8 mouse cellular contexts compared by ENCODE assay signal in the genomic region with DNA sequence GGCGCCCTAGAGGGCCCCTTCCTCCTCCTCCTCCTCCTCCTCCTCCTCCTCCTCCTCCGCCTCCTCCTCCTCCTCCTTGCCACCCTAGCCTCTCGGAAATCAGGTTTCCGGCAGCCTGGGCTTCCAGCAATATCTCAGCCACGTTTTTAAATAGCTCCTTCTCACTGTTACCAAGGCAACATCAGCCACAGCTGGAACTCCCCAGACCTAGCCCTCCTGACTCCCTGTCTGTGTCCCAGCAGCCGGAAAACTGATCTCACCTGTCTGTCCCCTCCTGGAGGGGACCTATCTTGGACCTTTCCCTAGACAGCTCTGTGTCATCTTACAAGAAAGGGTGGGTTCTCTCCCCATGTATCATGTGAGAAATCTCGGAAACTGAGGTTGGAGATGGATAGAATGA. TPM values are rescaled to one million over a fixed set of nuclear protein-coding genes. Genes with fewer than 3 reads are reported as not detected.
DNase-seq lines count a peak whose midpoint lies in the region; ATAC-seq lines count a peak whose summit lies in the region.

No protein-coding gene starts in this region.

- H3K27me3 ChIP-seq in forebrain, embryonic 13.5 days: no peaks in the 10 kb centered on the region
- H3K27me3 ChIP-seq in forebrain, embryonic 11.5 days (ENCODE audit: control insufficient read depth, insufficient read depth, low read length): no peaks in the 10 kb centered on the region
- H3K27me3 ChIP-seq in lung, embryonic 15.5 days: no peaks in the 10 kb centered on the region
- no peaks in the 10 kb centered on the region for H3K27me3 ChIP-seq in intestine, embryonic 15.5 days (replicated peaks)
- H3K27me3 ChIP-seq in neural tube, embryonic 14.5 days (ENCODE audit: control insufficient read depth, insufficient read depth, low read length): no peaks in the 10 kb centered on the region

- no peak overlapping the region for H3K9ac ChIP-seq in forebrain, embryonic 13.5 days
- no peak overlapping the region for H3K9ac ChIP-seq in forebrain, embryonic 11.5 days (ENCODE audit: low read length)
- H3K9ac ChIP-seq in lung, embryonic 15.5 days: peak overlapping the region; percentile 82; the same call in 1 of the 2 replicates
- H3K9ac ChIP-seq in intestine, embryonic 15.5 days: no peak overlapping the region
- H3K9ac ChIP-seq in neural tube, embryonic 14.5 days (replicated peaks; ENCODE audit: low read depth, low read length): no peak overlapping the region; the same call in 1 of the 2 replicates

- peaks cover 25% of the 10 kb centered on the region for H3K4me1 ChIP-seq in forebrain, embryonic 13.5 days
- peaks cover 6% of the 10 kb centered on the region; the same call in 1 of the 2 replicates for H3K4me1 ChIP-seq in forebrain, embryonic 11.5 days (replicated peaks; ENCODE audit: control insufficient read depth, insufficient read depth, low read length)
- H3K4me1 ChIP-seq in lung, embryonic 15.5 days: peaks cover 29% of the 10 kb centered on the region
- peaks cover 20% of the 10 kb centered on the region for H3K4me1 ChIP-seq in intestine, embryonic 15.5 days (replicated peaks)
- H3K4me1 ChIP-seq in neural tube, embryonic 14.5 days (ENCODE audit: control insufficient read depth, insufficient read depth, low read length): peaks cover 12% of the 10 kb centered on the region; the same call in 1 of the 2 replicates

- no peak for ATAC-seq in forebrain, embryonic 13.5 days
- ATAC-seq in forebrain, embryonic 11.5 days (replicated peaks; ENCODE audit: low FRiP score): no peak
- ATAC-seq in lung, embryonic 15.5 days (ENCODE audit: borderline replicate concordance, extremely low read depth, low FRiP score, low TSS enrichment): no peak
- ATAC-seq in intestine, embryonic 15.5 days: no peak
- no peak for ATAC-seq in neural tube, embryonic 14.5 days (ENCODE audit: low read depth)

- peak overlapping the region; percentile 81 for H3K4me2 ChIP-seq in forebrain, embryonic 13.5 days
- H3K4me2 ChIP-seq in forebrain, embryonic 11.5 days (ENCODE audit: low read depth, low read length, severe bottlenecking): no peak overlapping the region
- H3K4me2 ChIP-seq in lung, embryonic 15.5 days: peak overlapping the region; percentile 77
- peak overlapping the region; percentile 84 for H3K4me2 ChIP-seq in intestine, embryonic 15.5 days (replicated peaks)
- H3K4me2 ChIP-seq in neural tube, embryonic 14.5 days (ENCODE audit: low read depth, low read length): peak overlapping the region; percentile 62

- WGBS in forebrain, embryonic 13.5 days: 50% methylated on average over 6 of the region's 7 CpGs
- 51% methylated on average over 4 of the region's 7 CpGs for WGBS in forebrain, embryonic 11.5 days
- WGBS in lung, embryonic 15.5 days: 20% methylated on average over 3 of the region's 7 CpGs
- 35% methylated on average over 5 of the region's 7 CpGs for WGBS in intestine, embryonic 15.5 days
- 43% methylated on average over 4 of the region's 7 CpGs for WGBS in neural tube, embryonic 14.5 days

- H3K4me3 ChIP-seq in forebrain, embryonic 13.5 days: peak overlapping the region; percentile 12; the same call in 1 of the 2 replicates
- no peak overlapping the region for H3K4me3 ChIP-seq in forebrain, embryonic 11.5 days (ENCODE audit: low read depth, low read length)
- H3K4me3 ChIP-seq in lung, embryonic 15.5 days: peak overlapping the region; percentile 67
- H3K4me3 ChIP-seq in intestine, embryonic 15.5 days (replicated peaks): no peak overlapping the region
- H3K4me3 ChIP-seq in neural tube, embryonic 14.5 days (ENCODE audit: low read depth, low read length): no peak overlapping the region

- no peak overlapping the region for H3K27ac ChIP-seq in forebrain, embryonic 13.5 days
- no peak overlapping the region for H3K27ac ChIP-seq in forebrain, embryonic 11.5 days (ENCODE audit: low read depth, low read length)
- peak overlapping the region; percentile 39; the same call in 1 of the 2 replicates for H3K27ac ChIP-seq in lung, embryonic 15.5 days
- no peak overlapping the region for H3K27ac ChIP-seq in intestine, embryonic 15.5 days
- H3K27ac ChIP-seq in neural tube, embryonic 14.5 days (ENCODE audit: low read depth, low read length): no peak overlapping the region

- no peaks in the 10 kb centered on the region for H3K9me3 ChIP-seq in forebrain, embryonic 13.5 days (replicated peaks)
- H3K9me3 ChIP-seq in forebrain, embryonic 11.5 days (ENCODE audit: control insufficient read depth, low read length): no peaks in the 10 kb centered on the region
- H3K9me3 ChIP-seq in lung, embryonic 15.5 days: no peaks in the 10 kb centered on the region
- no peaks in the 10 kb centered on the region for H3K9me3 ChIP-seq in intestine, embryonic 15.5 days
- no peaks in the 10 kb centered on the region for H3K9me3 ChIP-seq in neural tube, embryonic 14.5 days (ENCODE audit: control insufficient read depth, low read length)

- no peak for DNase-seq in forebrain, embryonic 11.5 days (ENCODE audit: low spot score)
- DNase-seq in lung, postnatal 10 days: no peak
- DNase-seq in layer of hippocampus, adult 8-10 months (ENCODE audit: low spot score in 2 of 2): no peak
- no peak for DNase-seq in layer of hippocampus, postnatal 36 days

- H3K36me3 ChIP-seq in forebrain, embryonic 13.5 days (ENCODE audit: poor library complexity, severe bottlenecking): peaks cover 26% of the 10 kb centered on the region
- H3K36me3 ChIP-seq in forebrain, embryonic 11.5 days (ENCODE audit: control insufficient read depth, insufficient read depth, low read length): no peaks in the 10 kb centered on the region
- peaks cover 25% of the 10 kb centered on the region for H3K36me3 ChIP-seq in lung, embryonic 15.5 days
- 0 out of 2 replicates have a peak, but pooled peaks cover 12% of the 10 kb centered on the region for H3K36me3 ChIP-seq in intestine, embryonic 15.5 days
- peaks cover 18% of the 10 kb centered on the region for H3K36me3 ChIP-seq in neural tube, embryonic 14.5 days (ENCODE audit: control insufficient read depth, insufficient read depth, low read length)

RNA-seq across cellular contexts. Expression of a gene that starts 1.5 kb away (rescaled TPM):
- polyA plus RNA-seq in forebrain, embryonic 13.5 days (2015; fragmentation: Nextera tagmentation; extraction: Ambion mirVana): 56.1 and 62.7 TPM in 2 replicates
- polyA plus RNA-seq in forebrain, embryonic 11.5 days (2014; fragmentation: Nextera tagmentation; extraction: Ambion mirVana): 47.8 and 52.5 TPM in 2 replicates
- polyA plus RNA-seq in lung, embryonic 15.5 days (2015; fragmentation: Nextera tagmentation; extraction: Ambion mirVana): 110 and 115 TPM in 2 replicates
- 75.2 and 75.4 TPM in 2 replicates for polyA plus RNA-seq in intestine, embryonic 15.5 days (2015; fragmentation: Nextera tagmentation; extraction: Ambion mirVana)
- 93.6 and 110 TPM in 2 replicates for polyA plus RNA-seq in neural tube, embryonic 14.5 days (2014; fragmentation: Nextera tagmentation; extraction: Ambion mirVana)
- total RNA-seq in layer of hippocampus, adult 8-10 months (2022): 10 to 100 TPM; 57.2 to 74.1 (median 63.7) TPM
- 10 to 100 TPM; 48.6 to 50.1 TPM for total RNA-seq in layer of hippocampus, postnatal 36 days (2021)

RNA-seq across cellular contexts. Expression of a gene that starts 15.5 kb away (rescaled TPM):
- 11.4 and 13.3 TPM in 2 replicates for polyA plus RNA-seq in forebrain, embryonic 13.5 days (2015; fragmentation: Nextera tagmentation; extraction: Ambion mirVana)
- 14.2 and 14.5 TPM in 2 replicates for polyA plus RNA-seq in forebrain, embryonic 11.5 days (2014; fragmentation: Nextera tagmentation; extraction: Ambion mirVana)
- 16.5 and 17.7 TPM in 2 replicates for polyA plus RNA-seq in lung, embryonic 15.5 days (2015; fragmentation: Nextera tagmentation; extraction: Ambion mirVana)
- 11.3 and 13.3 TPM in 2 replicates for polyA plus RNA-seq in intestine, embryonic 15.5 days (2015; fragmentation: Nextera tagmentation; extraction: Ambion mirVana)
- polyA plus RNA-seq in neural tube, embryonic 14.5 days (2014; fragmentation: Nextera tagmentation; extraction: Ambion mirVana): 7.6 and 8.9 TPM in 2 replicates
- total RNA-seq in layer of hippocampus, adult 8-10 months (2022): 10 to 100 TPM in 2 of 4 experiments, 1 to 10 TPM in 2; 7.6 to 11.1 (median 9.4) TPM
- 1 to 10 TPM; 8.3 to 9.5 TPM for total RNA-seq in layer of hippocampus, postnatal 36 days (2021)

RNA-seq across cellular contexts. Expression of a gene that starts 35.4 kb away (rescaled TPM):
- 20.0 and 21.5 TPM in 2 replicates for polyA plus RNA-seq in forebrain, embryonic 13.5 days (2015; fragmentation: Nextera tagmentation; extraction: Ambion mirVana)
- 31.9 and 35.4 TPM in 2 replicates for polyA plus RNA-seq in forebrain, embryonic 11.5 days (2014; fragmentation: Nextera tagmentation; extraction: Ambion mirVana)
- 17.0 and 18.3 TPM in 2 replicates for polyA plus RNA-seq in lung, embryonic 15.5 days (2015; fragmentation: Nextera tagmentation; extraction: Ambion mirVana)
- polyA plus RNA-seq in intestine, embryonic 15.5 days (2015; fragmentation: Nextera tagmentation; extraction: Ambion mirVana): 13.6 and 15.3 TPM in 2 replicates
- polyA plus RNA-seq in neural tube, embryonic 14.5 days (2014; fragmentation: Nextera tagmentation; extraction: Ambion mirVana): 14.3 and 17.8 TPM in 2 replicates
- total RNA-seq in layer of hippocampus, adult 8-10 months (2022): 10 to 100 TPM; 36.8 to 40.5 (median 38.4) TPM
- total RNA-seq in layer of hippocampus, postnatal 36 days (2021): 10 to 100 TPM; 36.3 to 39.4 TPM

RNA-seq across cellular contexts. Expression of a gene that starts 35.4 kb away (rescaled TPM):
- 65.4 and 70.6 TPM in 2 replicates for polyA plus RNA-seq in forebrain, embryonic 13.5 days (2015; fragmentation: Nextera tagmentation; extraction: Ambion mirVana)
- polyA plus RNA-seq in forebrain, embryonic 11.5 days (2014; fragmentation: Nextera tagmentation; extraction: Ambion mirVana): 72.5 and 76.3 TPM in 2 replicates
- 53.1 and 54.6 TPM in 2 replicates for polyA plus RNA-seq in lung, embryonic 15.5 days (2015; fragmentation: Nextera tagmentation; extraction: Ambion mirVana)
- polyA plus RNA-seq in intestine, embryonic 15.5 days (2015; fragmentation: Nextera tagmentation; extraction: Ambion mirVana): 41.3 and 44.0 TPM in 2 replicates
- polyA plus RNA-seq in neural tube, embryonic 14.5 days (2014; fragmentation: Nextera tagmentation; extraction: Ambion mirVana): 66.3 and 78.5 TPM in 2 replicates
- 10 to 100 TPM; 43.4 to 49.8 (median 47.7) TPM for total RNA-seq in layer of hippocampus, adult 8-10 months (2022)
- total RNA-seq in layer of hippocampus, postnatal 36 days (2021): 10 to 100 TPM; 53.4 to 56.1 TPM

RNA-seq across cellular contexts. Expression of a gene that starts 35.6 kb away (rescaled TPM):
- polyA plus RNA-seq in forebrain, embryonic 13.5 days (2015; fragmentation: Nextera tagmentation; extraction: Ambion mirVana): 368 and 377 TPM in 2 replicates
- 180 and 182 TPM in 2 replicates for polyA plus RNA-seq in forebrain, embryonic 11.5 days (2014; fragmentation: Nextera tagmentation; extraction: Ambion mirVana)
- 399 and 412 TPM in 2 replicates for polyA plus RNA-seq in lung, embryonic 15.5 days (2015; fragmentation: Nextera tagmentation; extraction: Ambion mirVana)
- polyA plus RNA-seq in intestine, embryonic 15.5 days (2015; fragmentation: Nextera tagmentation; extraction: Ambion mirVana): 414 and 427 TPM in 2 replicates
- 238 and 253 TPM in 2 replicates for polyA plus RNA-seq in neural tube, embryonic 14.5 days (2014; fragmentation: Nextera tagmentation; extraction: Ambion mirVana)
- 100 to 1,000 TPM; 282 to 324 (median 303) TPM for total RNA-seq in layer of hippocampus, adult 8-10 months (2022)
- 100 to 1,000 TPM; 296 to 329 TPM for total RNA-seq in layer of hippocampus, postnatal 36 days (2021)

Comparison
In these comparisons a context has a peak if more than half of its experiments do, and no peak if none do; other contexts are left out.
1. H3K4me3 ChIP-seq: peak in forebrain, embryonic 13.5 days (single experiment) and lung, embryonic 15.5 days (single experiment); none in forebrain, embryonic 11.5 days (single experiment), intestine, embryonic 15.5 days (single experiment) and neural tube, embryonic 14.5 days (single experiment).